Mouse (Mus musculus) CH12.LX (cell line): ENCODE data around the gene Abhd18. TPM values are rescaled to one million over a fixed set of nuclear protein-coding genes. Genes with fewer than 3 reads are reported as not detected.

Experiments
- DNase-seq: peaks from one replicate; pipeline ENCODE4 v3.0.0-alpha.2; 2013; ENCODE audit errors: extremely low read depth
- H3K27ac ChIP-seq: 2 replicates; pipeline ENCODE4 v1.5.1; 2012; ENCODE audit warnings: low read depth, mild to moderate bottlenecking, control low read depth, moderate library complexity; ENCODE audit not compliant: insufficient read depth
- H3K27me3 ChIP-seq: replicated peaks from 2 replicates; pipeline ENCODE3; 2012; ENCODE audit warnings: inconsistent platforms
- H3K36me3 ChIP-seq, 2 experiments: replicated peaks in 1 of 2; 2 replicates each; pipeline versions ENCODE3 to v1.6.1; 2012; ENCODE audit warnings: inconsistent platforms in 1 of 2, low read length in 1 of 2, mild to moderate bottlenecking in 1 of 2, mixed read lengths in 1 of 2, moderate library complexity in 1 of 2; ENCODE audit not compliant: control insufficient read depth in 1 of 2, insufficient read depth in 1 of 2
- H3K4me1 ChIP-seq, 2 experiments: 2 replicates each; pipeline ENCODE4 v1.6.1; 2012; ENCODE audit warnings: inconsistent platforms in 1 of 2, moderate library complexity in 1 of 2; ENCODE audit not compliant: insufficient read depth in 2 of 2, control insufficient read depth in 1 of 2
- H3K4me2 ChIP-seq: 2 replicates; pipeline ENCODE4 v1.6.1; 2012; ENCODE audit warnings: low read depth, mild to moderate bottlenecking, control low read depth; ENCODE audit not compliant: poor library complexity, insufficient read depth, severe bottlenecking
- H3K4me3 ChIP-seq, 3 experiments: fragments of 150-350 bp in 1 of 3; sonication (generic) in 1 of 3; replicated peaks in 1 of 3; 2 replicates each; pipeline versions ENCODE3 to v1.5.1; 2011 to 2012; ENCODE audit warnings: low read depth in 2 of 3, low read length in 2 of 3, mild to moderate bottlenecking in 2 of 3, moderate library complexity in 2 of 3, control low read depth in 1 of 3, improper control_type of control experiment in 1 of 3, inconsistent platforms in 1 of 3, mixed read lengths in 1 of 3; ENCODE audit not compliant: poor library complexity in 1 of 3
- H3K79me2 ChIP-seq: replicated peaks from 2 replicates; pipeline ENCODE4 v1.6.1; 2012; ENCODE audit warnings: mild to moderate bottlenecking, moderate library complexity; ENCODE audit not compliant: control insufficient read depth, poor library complexity, insufficient read depth, severe bottlenecking; ENCODE audit errors: extremely low read depth
- H3K9ac ChIP-seq: 2 replicates; pipeline ENCODE4 v1.6.1; 2012; ENCODE audit warnings: low read depth, mild to moderate bottlenecking, control low read depth, moderate library complexity; ENCODE audit not compliant: insufficient read depth
- H3K9me3 ChIP-seq: replicated peaks from 2 replicates; pipeline ENCODE3; 2012; ENCODE audit warnings: low read length, inconsistent platforms, mixed read lengths
- CHD1 ChIP-seq: IDR thresholded peaks from 2 replicates; pipeline ENCODE4 v1.6.1; 2012; ENCODE audit warnings: low read depth, low read length, improper control_type of control experiment, inconsistent platforms
- CHD2 ChIP-seq: IDR thresholded peaks from 2 replicates; pipeline ENCODE4 v1.6.1; 2011; ENCODE audit warnings: low read length, improper control_type of control experiment
- E2F4 ChIP-seq: IDR thresholded peaks from 2 replicates; pipeline ENCODE4 v1.6.1; 2011; ENCODE audit warnings: low read depth, low read length, improper control_type of control experiment; ENCODE audit not compliant: insufficient replicate concordance
- EP300 ChIP-seq: IDR thresholded peaks from 2 replicates; pipeline ENCODE4 v1.6.1; 2011; ENCODE audit warnings: low read length, improper control_type of control experiment
- GABPA ChIP-seq: IDR thresholded peaks from 2 replicates; pipeline ENCODE4 v1.6.1; 2012; ENCODE audit warnings: low read depth, low read length, improper control_type of control experiment, inconsistent platforms; ENCODE audit not compliant: insufficient replicate concordance
- HCFC1 ChIP-seq: IDR thresholded peaks from 2 replicates; pipeline ENCODE4 v1.6.1; 2012; ENCODE audit warnings: low read depth, mild to moderate bottlenecking, inconsistent platforms, low read length, improper control_type of control experiment
- IRF4 ChIP-seq: IDR thresholded peaks from 2 replicates; pipeline ENCODE4 v1.6.1; 2014; ENCODE audit warnings: low read depth, mild to moderate bottlenecking, inconsistent platforms, low read length, improper control_type of control experiment
- JUND ChIP-seq: conservative IDR thresholded peaks from 2 replicates; pipeline ENCODE4 v1.6.1; 2011; ENCODE audit warnings: low read depth, low read length, improper control_type of control experiment
- KAT2A ChIP-seq: IDR thresholded peaks from 2 replicates; pipeline ENCODE4 v1.6.1; 2012; ENCODE audit warnings: low read length, improper control_type of control experiment, inconsistent platforms; ENCODE audit not compliant: insufficient replicate concordance
- MAFK ChIP-seq: IDR thresholded peaks from 2 replicates; pipeline ENCODE4 v1.6.1; 2011; ENCODE audit warnings: low read length, improper control_type of control experiment; ENCODE audit not compliant: insufficient replicate concordance
- MAZ ChIP-seq: IDR thresholded peaks from 2 replicates; pipeline ENCODE4 v1.6.1; 2012; ENCODE audit warnings: low read depth, mild to moderate bottlenecking, inconsistent platforms, low read length, improper control_type of control experiment, moderate library complexity
- MEF2A ChIP-seq: IDR thresholded peaks from 2 replicates; pipeline ENCODE4 v1.6.1; 2014; ENCODE audit warnings: low read depth, mild to moderate bottlenecking, inconsistent platforms, low read length, improper control_type of control experiment, borderline replicate concordance
- MXI1 ChIP-seq: IDR thresholded peaks from 2 replicates; pipeline ENCODE4 v1.6.1; 2011; ENCODE audit warnings: mild to moderate bottlenecking, low read depth, low read length, improper control_type of control experiment
- MYC ChIP-seq: IDR thresholded peaks from 2 replicates; pipeline ENCODE4 v1.6.1; 2011; ENCODE audit warnings: low read depth, mild to moderate bottlenecking, improper control_type of control experiment, low read length
- NELFE ChIP-seq: IDR thresholded peaks from 2 replicates; pipeline ENCODE4 v1.6.1; 2011; ENCODE audit warnings: low read depth, low read length, improper control_type of control experiment
- NRF1 ChIP-seq: IDR thresholded peaks from 2 replicates; pipeline ENCODE4 v1.6.1; 2014; ENCODE audit warnings: low read depth, mild to moderate bottlenecking, inconsistent platforms, low read length, improper control_type of control experiment, moderate library complexity
- PAX5 ChIP-seq: IDR thresholded peaks from 2 replicates; pipeline ENCODE4 v1.6.1; 2012; ENCODE audit warnings: low read length, inconsistent platforms, mixed read lengths
- POLR2AphosphoS2 ChIP-seq: IDR thresholded peaks from 2 replicates; pipeline ENCODE4 v1.6.1; 2011; ENCODE audit warnings: low read depth, low read length, improper control_type of control experiment
- RAD21 ChIP-seq: IDR thresholded peaks from 2 replicates; pipeline ENCODE4 v1.6.1; 2011; ENCODE audit warnings: low read depth, mild to moderate bottlenecking, low read length, improper control_type of control experiment, moderate library complexity
- SIN3A ChIP-seq: IDR thresholded peaks from 2 replicates; pipeline ENCODE4 v1.6.1; 2012; ENCODE audit warnings: low read length, improper control_type of control experiment, inconsistent platforms
- SMC3 ChIP-seq: IDR thresholded peaks from 2 replicates; pipeline ENCODE4 v1.6.1; 2011; ENCODE audit warnings: low read depth, low read length, improper control_type of control experiment
- TBP ChIP-seq: conservative IDR thresholded peaks from 2 replicates; pipeline ENCODE4 v1.6.1; 2011; ENCODE audit warnings: low read depth, low read length, improper control_type of control experiment
- TCF12 ChIP-seq: IDR thresholded peaks from 2 replicates; pipeline ENCODE4 v1.6.1; 2014; ENCODE audit warnings: low read depth, mild to moderate bottlenecking, inconsistent platforms, low read length, improper control_type of control experiment
- UBTF ChIP-seq: IDR thresholded peaks from 2 replicates; pipeline ENCODE4 v1.6.1; 2012; ENCODE audit warnings: low read depth, mild to moderate bottlenecking, inconsistent platforms, low read length, improper control_type of control experiment, moderate library complexity
- USF1 ChIP-seq: IDR thresholded peaks from 2 replicates; pipeline ENCODE4 v1.6.1; 2014; ENCODE audit warnings: low read depth, mild to moderate bottlenecking, inconsistent platforms, low read length, improper control_type of control experiment
- USF2 ChIP-seq: conservative IDR thresholded peaks from 2 replicates; pipeline ENCODE4 v1.6.1; 2011; ENCODE audit warnings: low read depth, low read length, improper control_type of control experiment
- ZC3H11A ChIP-seq: IDR thresholded peaks from 2 replicates; pipeline ENCODE4 v1.6.1; 2012; ENCODE audit warnings: low read depth, mild to moderate bottlenecking, inconsistent platforms, low read length, improper control_type of control experiment
- ZKSCAN1 ChIP-seq: IDR thresholded peaks from 2 replicates; pipeline ENCODE4 v1.6.1; 2012; ENCODE audit warnings: low read depth, inconsistent platforms, low read length, improper control_type of control experiment, borderline replicate concordance
- ZNF384 ChIP-seq: IDR thresholded peaks from 2 replicates; pipeline ENCODE4 v1.6.1; 2012; ENCODE audit warnings: low read depth, low read length, improper control_type of control experiment, inconsistent platforms
- dilution Hi-C: fragments of 300-500 bp; cut with MboI; formaldehyde crosslinking; loops from 2 replicates; pipeline ENCODE4 v1.14.3; 2020; ENCODE audit warnings: low sequenced_read_pairs; ENCODE audit not compliant: extremely low pct_unique_long_range_greater_than_20kb, extremely low pct_ligation_motif_present
- in situ Hi-C: fragments of 300-500 bp; cut with MboI; formaldehyde crosslinking; loops from 3 replicates; pipeline ENCODE4 v1.14.3; 2019; ENCODE audit warnings: low sequenced_read_pairs, low pct_ligation_motif_present, low pct_unique_long_range_greater_than_20kb, mixed read lengths
- polyA plus RNA-seq: library from polyadenylated mRNA; unstranded; fragments of >175 nt; gene quantifications from 2 replicates; pipeline ENCODE4 v1.2.1, GENCODE M21; 2012; ENCODE audit warnings: low read depth; ENCODE audit not compliant: insufficient read length
- total RNA-seq, 2 experiments: library from RNA; depleted of rRNA; stranded (reverse); fragments of 300-350 nt in 1 of 2; fragments of >200 nt in 1 of 2; gene quantifications; 2 replicates each; pipeline ENCODE4 v1.2.3; 2012 to 2014

The Abhd18 gene
- total and polyA plus RNA-seq, 3 experiments = 3.7 to 13.4 (median 8.5) TPM

DNA sequence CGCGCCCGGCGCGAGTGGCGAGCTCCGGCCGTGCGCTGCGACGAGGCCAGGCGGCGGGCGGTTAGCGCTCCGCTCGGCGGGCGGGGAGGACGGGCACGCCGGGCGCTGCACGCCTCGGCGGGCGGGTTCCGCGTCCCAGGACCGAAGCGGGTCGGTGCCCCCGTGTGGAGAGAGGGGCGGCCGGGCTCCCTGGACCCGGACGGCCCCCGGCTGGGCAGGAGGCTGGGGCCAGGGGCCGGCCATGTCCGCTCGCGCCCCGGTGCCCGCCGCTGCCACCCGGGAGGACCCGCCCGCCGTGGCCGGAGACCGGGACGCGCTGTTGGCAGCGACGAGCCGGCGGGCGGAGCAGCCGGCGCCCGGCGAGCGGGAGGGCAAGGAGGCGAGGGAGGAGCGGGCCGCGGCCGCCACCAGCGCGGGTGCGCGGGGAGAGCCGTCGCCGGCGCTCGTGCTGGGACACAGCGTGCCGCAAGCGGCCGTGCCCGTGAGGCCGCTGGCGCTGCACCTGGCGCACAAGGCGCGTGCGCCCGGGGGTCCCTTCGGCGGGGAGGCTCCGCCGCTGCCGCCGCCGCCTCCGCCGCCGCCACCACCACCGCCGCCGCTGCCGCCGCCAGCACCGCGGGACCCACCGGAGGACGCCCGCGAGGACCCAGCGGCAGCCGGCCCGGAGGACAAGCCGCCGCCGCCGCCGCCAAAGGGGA lies 103.3 kb downstream of the Abhd18 start:
- peaks cover 0 to 5% of the 10 kb centered on the region in 2 experiments; a peak in 2 of 4 replicates for H3K4me1 ChIP-seq

DNA sequence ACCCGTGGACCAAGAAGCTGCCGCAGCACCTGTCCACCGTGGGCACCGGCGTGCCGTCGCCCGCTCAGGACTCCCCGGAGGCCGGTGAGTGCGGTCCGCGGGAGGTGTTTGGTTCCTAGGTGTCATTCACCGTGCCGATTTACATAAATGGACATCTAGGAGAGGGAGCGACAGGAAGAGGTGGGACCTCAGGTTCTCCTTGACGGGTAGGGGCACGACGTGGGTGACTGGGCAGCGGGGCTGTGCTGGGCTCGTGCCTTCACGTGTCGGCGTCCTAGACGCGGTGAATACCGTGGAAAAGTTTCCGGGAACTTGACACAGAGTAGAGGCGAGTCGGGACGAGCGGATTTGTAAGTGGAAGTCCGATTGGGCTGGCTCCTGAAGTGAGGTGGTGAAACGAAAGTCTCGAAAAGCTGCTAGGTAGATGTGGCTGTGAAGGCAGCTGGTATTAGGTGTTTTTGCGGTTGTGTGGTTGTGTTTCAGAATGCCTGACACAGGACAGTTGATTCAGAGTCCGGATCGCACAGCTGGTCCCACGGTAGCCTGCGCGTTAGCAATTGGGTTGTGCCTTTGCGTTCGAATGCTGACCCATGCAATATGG lies 103.9 kb downstream of the Abhd18 start:
- DNase-seq = peak; percentile 60
- H3K36me3 ChIP-seq = no peaks in the 10 kb centered on the region
- H3K4me1 ChIP-seq = peaks cover 0 to 5% of the 10 kb centered on the region in 2 experiments; a peak in 2 of 4 replicates
- dilution Hi-C loops (no loop called here), in situ Hi-C loops (no loop called here)
- H3K79me2 ChIP-seq = peaks cover 2% of the 10 kb centered on the region; the same call in 1 of the 2 replicates
- peak overlapping the region; percentile 42 for H3K27ac ChIP-seq
- H3K9me3 ChIP-seq = no peaks in the 10 kb centered on the region
- H3K4me2 ChIP-seq = peak overlapping the region; percentile 76
- H3K4me3 ChIP-seq = peak overlapping the region; percentile 78 to 88 (median 82)
- peaks cover 7% of the 10 kb centered on the region for H3K27me3 ChIP-seq
- H3K9ac ChIP-seq = peak overlapping the region; percentile 47
- TF ChIP-seq RAD21 (no peak), TBP (0 out of 2 replicates have a peak, but pooled peaks have one; percentile 34), E2F4 (no peak), MAFK (peak; percentile 78; the same call in 1 of the 2 replicates), USF2 (no peak), ZNF384 (no peak), KAT2A (no peak), MEF2A (peak; percentile 46; the same call in 1 of the 2 replicates), NRF1 (0 out of 2 replicates have a peak, but pooled peaks have one; percentile 21), CHD1 (no peak), SIN3A (peak; percentile 82), NELFE (no peak), PAX5 (no peak), POLR2AphosphoS2 (no peak), TCF12 (peak; percentile 59), UBTF (no peak), ZKSCAN1 (no peak), GABPA (no peak), JUND (no peak), HCFC1 (no peak; the same call in 1 of the 2 replicates), CHD2 (no peak), IRF4 (peak; percentile 71; the same call in 1 of the 2 replicates), MAZ (no peak), MXI1 (peak; percentile 71), EP300 (peak; percentile 29; the same call in 1 of the 2 replicates), MYC (peak; percentile 41; the same call in 1 of the 2 replicates), USF1 (no peak), SMC3 (no peak)

More for the DNA sequence above, 103.3 kb downstream of the Abhd18 start:
- dilution Hi-C loops (no loop called here), in situ Hi-C loops (no loop called here)
- peak overlapping the region; percentile 78 to 88 (median 82) for H3K4me3 ChIP-seq
- peak overlapping the region; percentile 47; the same call in 1 of the 2 replicates for H3K9ac ChIP-seq
- H3K4me2 ChIP-seq = peak overlapping the region; percentile 76
- H3K36me3 ChIP-seq = no peaks in the 10 kb centered on the region
- DNase-seq = peak; percentile 15
- no peaks in the 10 kb centered on the region for H3K9me3 ChIP-seq
- TF ChIP-seq ZC3H11A (no peak), UBTF (peak; percentile 73; the same call in 1 of the 2 replicates), EP300 (no peak), NRF1 (peak; percentile 67)
- H3K27me3 ChIP-seq = peaks cover 7% of the 10 kb centered on the region
- peak overlapping the region; percentile 42; the same call in 1 of the 2 replicates for H3K27ac ChIP-seq
- peaks cover 2% of the 10 kb centered on the region; the same call in 1 of the 2 replicates for H3K79me2 ChIP-seq
